Mouse (Mus musculus) limb, embryonic 14.5 days (tissue): ENCODE data around the gene Wdr54. TPM values are rescaled to one million over a fixed set of nuclear protein-coding genes. Genes with fewer than 3 reads are reported as not detected.

Source experiments
- ATAC-seq: fragments of 200-750 bp; cut with Nextera tagmentation; 2 replicates; pipeline ENCODE4 v1.8.0; 2017; ENCODE audit warnings: low read depth, moderate number of reproducible peaks, moderate TSS enrichment; ENCODE audit not compliant: low FRiP score
- DNase-seq: peaks from one replicate; pipeline ENCODE4 v3.0.0-alpha.2; 2015; ENCODE audit warnings: low spot score
- H3K27ac ChIP-seq: fragments of 300-500 bp; sonication (generic); replicated peaks from 2 replicates; pipeline ENCODE4 v1.5.1; 2014; ENCODE audit warnings: low read depth, mild to moderate bottlenecking, low read length, moderate library complexity, mixed read lengths
- H3K27me3 ChIP-seq: fragments of 300-500 bp; sonication (generic); 2 replicates; pipeline ENCODE4 v1.6.1; 2014; ENCODE audit warnings: low read length, mixed read lengths; ENCODE audit not compliant: control insufficient read depth, insufficient read depth
- H3K36me3 ChIP-seq: fragments of 300-500 bp; sonication (generic); 2 replicates; pipeline ENCODE4 v1.6.1; 2014; ENCODE audit warnings: mild to moderate bottlenecking, low read length, moderate library complexity, mixed read lengths; ENCODE audit not compliant: control insufficient read depth, insufficient read depth
- H3K4me1 ChIP-seq: fragments of 300-500 bp; sonication (generic); 2 replicates; pipeline ENCODE4 v1.6.1; 2014; ENCODE audit warnings: antibody characterized with exemption, low read length, mixed read lengths; ENCODE audit not compliant: control insufficient read depth, insufficient read depth
- H3K4me2 ChIP-seq: fragments of 300-500 bp; sonication (generic); replicated peaks from 2 replicates; pipeline ENCODE4 v1.6.1; 2014; ENCODE audit warnings: low read depth, mild to moderate bottlenecking, low read length, moderate library complexity; ENCODE audit not compliant: severe bottlenecking
- H3K4me3 ChIP-seq: fragments of 300-500 bp; sonication (generic); replicated peaks from 2 replicates; pipeline ENCODE4 v1.5.1; 2014; ENCODE audit warnings: low read length
- H3K9ac ChIP-seq: fragments of 300-500 bp; sonication (generic); 2 replicates; pipeline ENCODE4 v1.6.1; 2014; ENCODE audit warnings: mild to moderate bottlenecking, low read depth, low read length, moderate library complexity; ENCODE audit not compliant: severe bottlenecking
- H3K9me3 ChIP-seq: fragments of 300-500 bp; sonication (generic); 2 replicates; pipeline ENCODE4 v1.6.1; 2016; ENCODE audit warnings: low read length; ENCODE audit not compliant: control insufficient read depth
- POLR2A ChIP-seq: fragments of 200-500 bp; IDR thresholded peaks from 2 replicates; pipeline ENCODE4 v1.8.0; 2012; ENCODE audit warnings: inconsistent platforms, mild to moderate bottlenecking, moderate library complexity, borderline replicate concordance; ENCODE audit not compliant: insufficient read depth, insufficient read length; ENCODE audit errors: extremely low read depth
- WGBS: fragments of 180-500 bp; shearing (Covaris S2); extraction: QIAGEN DNeasy Blood & Tissue Kit; methylation state at CpG from one replicate; pipeline ENCODE4 v1.1.7; 2014; 5-methylcytosine and 5-hydroxymethylcytosine counted together
- polyA plus RNA-seq, 2 experiments: library from polyadenylated mRNA; depleted of rRNA in 1 of 2; stranded (reverse) in 1 of 2; unstranded in 1 of 2; fragments of >200 nt; fragmentation: Nextera tagmentation in 1 of 2; extraction: Ambion mirVana in 1 of 2; gene quantifications; 2 replicates each; pipeline versions ENCODE4 v1.2.1 to v1.2.3; 2012 to 2014

The Wdr54 gene
- polyA plus RNA-seq, 2 experiments = 5.5 to 13.1 TPM

GRCm38 (mm10) chr6:83145209-83145608, 11.0 kb downstream of the Wdr54 start:
- H3K4me1 ChIP-seq = peaks cover 15% of the 10 kb centered on the region
- H3K27me3 ChIP-seq = no peaks in the 10 kb centered on the region
- ATAC-seq = no peak

GRCm38 (mm10) chr6:83142886-83143285, 13.3 kb downstream of the Wdr54 start:
- Histone ChIP-seq H3K4me2 (no peak overlapping the region; the same call in 1 of the 2 replicates), H3K4me3 (no peak overlapping the region), H3K9ac (0 out of 2 replicates have a peak overlapping the region, but pooled peaks have one; percentile 28), H3K27me3 (no peaks in the 10 kb centered on the region), H3K27ac (no peak overlapping the region), H3K36me3 (peaks cover 33% of the 10 kb centered on the region), H3K9me3 (no peaks in the 10 kb centered on the region), H3K4me1 (peaks cover 36% of the 10 kb centered on the region)
- WGBS = 48% methylated on average over 11 of the region's 11 CpGs
- DNase-seq (no peak), ATAC-seq (no peak)
- no peak for TF ChIP-seq POLR2A

More at GRCm38 (mm10) chr6:83145209-83145608, 11.0 kb downstream of the Wdr54 start:
- Histone ChIP-seq H3K4me3 (no peak overlapping the region), H3K4me2 (no peak overlapping the region), H3K9ac (no peak overlapping the region), H3K27ac (no peak overlapping the region), H3K36me3 (peaks cover 53% of the 10 kb centered on the region), H3K9me3 (no peaks in the 10 kb centered on the region)
- no peak for DNase-seq
- TF ChIP-seq POLR2A = no peak
- WGBS = 85% methylated on average over 2 of the region's 2 CpGs

GRCm38 (mm10) chr6:83142211-83142731, 13.9 kb downstream of the Wdr54 start:
- Histone ChIP-seq H3K27ac (no peak overlapping the region), H3K27me3 (no peaks in the 10 kb centered on the region), H3K4me3 (peak overlapping the region; percentile 23), H3K4me1 (peaks cover 37% of the 10 kb centered on the region), H3K9ac (peak overlapping the region; percentile 51), H3K36me3 (peaks cover 27% of the 10 kb centered on the region), H3K9me3 (no peaks in the 10 kb centered on the region), H3K4me2 (peak overlapping the region; percentile 55)
- DNase-seq = no peak
- 8% methylated on average over 33 of the region's 41 CpGs for WGBS
- no peak for ATAC-seq
- TF ChIP-seq POLR2A = no peak

GRCm38 (mm10) chr6:83141636-83142035, 14.6 kb downstream of the Wdr54 start:
- Histone ChIP-seq H3K4me2 (peak overlapping the region; percentile 55), H3K9ac (peak overlapping the region; percentile 51), H3K4me1 (peaks cover 38% of the 10 kb centered on the region), H3K36me3 (peaks cover 21% of the 10 kb centered on the region), H3K27ac (no peak overlapping the region), H3K9me3 (no peaks in the 10 kb centered on the region), H3K27me3 (no peaks in the 10 kb centered on the region), H3K4me3 (peak overlapping the region; percentile 23; the same call in 1 of the 2 replicates)
- no peak for ATAC-seq
- WGBS = 40% methylated on average over 4 of the region's 4 CpGs
- DNase-seq = no peak
- no peak for TF ChIP-seq POLR2A

- 86% methylated on average over 8 of the region's 8 CpGs for WGBS
- Histone ChIP-seq H3K27me3 (no peaks in the 10 kb centered on the region), H3K4me3 (no peak overlapping the region), H3K4me2 (0 out of 2 replicates have a peak overlapping the region, but pooled peaks have one; percentile 90), H3K27ac (no peak overlapping the region), H3K9me3 (no peaks in the 10 kb centered on the region), H3K9ac (no peak overlapping the region), H3K4me1 (peaks cover 46% of the 10 kb centered on the region), H3K36me3 (peaks cover 11% of the 10 kb centered on the region)
- no peak for TF ChIP-seq POLR2A
- ATAC-seq = no peak
- no peak for DNase-seq
Measured at GRCm38 (mm10) chr6:83140044-83140443, 16.2 kb downstream of the Wdr54 start.
